Mouse (Mus musculus) myocyte (in vitro differentiated cells): ENCODE results near the gene Gm20390.

Source experiments
- CEBPB ChIP-seq: IDR thresholded peaks from 2 replicates; pipeline ENCODE4 v1.6.1; 2011; ENCODE audit warnings: mild to moderate bottlenecking, moderate library complexity; ENCODE audit not compliant: poor library complexity, insufficient read depth, severe bottlenecking
- E2F4 ChIP-seq: IDR thresholded peaks from one replicate; pipeline ENCODE4 v1.6.1; 2011; ENCODE audit warnings: mild to moderate bottlenecking, control low read depth, moderate library complexity; ENCODE audit not compliant: insufficient read depth
- MAX ChIP-seq: IDR thresholded peaks from one replicate; pipeline ENCODE4 v1.6.1; 2011; ENCODE audit warnings: low read depth, mild to moderate bottlenecking, control low read depth
- MYOD1 ChIP-seq, 3 experiments: IDR thresholded peaks; one replicate each; pipeline ENCODE4 v1.6.1; 2011; ENCODE audit warnings: control low read depth in 2 of 3, low read depth in 2 of 3, mild to moderate bottlenecking in 2 of 3, moderate library complexity in 1 of 3; ENCODE audit not compliant: insufficient read length in 2 of 3, control insufficient read depth in 1 of 3
- POLR2A ChIP-seq: IDR thresholded peaks from one replicate; pipeline ENCODE4 v1.6.1; 2011; ENCODE audit warnings: low read depth, mild to moderate bottlenecking, control low read depth, moderate library complexity; ENCODE audit not compliant: insufficient read length
- TCF12 ChIP-seq: IDR thresholded peaks from one replicate; pipeline ENCODE4 v1.6.1; 2011; ENCODE audit warnings: mild to moderate bottlenecking, control low read depth; ENCODE audit not compliant: poor library complexity, insufficient read depth, severe bottlenecking
- USF1 ChIP-seq: IDR thresholded peaks from one replicate; pipeline ENCODE4 v1.6.1; 2011; ENCODE audit warnings: low read depth, mild to moderate bottlenecking, control low read depth, moderate library complexity

- no peak for TF ChIP-seq USF1
- no peak for TF ChIP-seq MYOD1 (IDR thresholded peaks at IDR 0.05; ENCODE audit: control insufficient read depth in 1 of 3, insufficient read length in 2 of 3, low read depth in 2 of 3)
- TF ChIP-seq CEBPB, result no peak
- TF ChIP-seq TCF12, result no peak
- TF ChIP-seq POLR2A, result no peak
- no peak for TF ChIP-seq E2F4
- no peak for TF ChIP-seq MAX
Observed at GRCm38 (mm10) chr11:93911603-93912002, 56.5 kb downstream of the Gm20390 start.
